In genomic region chr10:45060841-45061240, GRCm38 (mm10) we compare ENCODE assay signal across 25 mouse cellular contexts.
"Had no signal": no experiment of that assay in that cellular context is flagged by ENCODE, and none has a peak within 500 bp of the region (broad histone marks: within the 10 kb centered on the region; RNA-seq: fewer than 3 reads in every experiment).

No protein-coding gene starts in this region.

- H3K27me3 ChIP-seq: heart, embryonic 13.5 days; heart, embryonic 15.5 days; hindbrain, embryonic 13.5 days; hindbrain, embryonic 15.5 days; kidney, embryonic 15.5 days; limb, embryonic 13.5 days; limb, embryonic 15.5 days had no signal

- H3K9me3 ChIP-seq: heart, embryonic 10.5 days; heart, embryonic 13.5 days; heart, embryonic 15.5 days; hindbrain, embryonic 13.5 days; hindbrain, embryonic 15.5 days; kidney, embryonic 15.5 days; limb, embryonic 13.5 days; limb, embryonic 15.5 days had no signal

- H3K27ac ChIP-seq: heart, embryonic 10.5 days; heart, embryonic 13.5 days; heart, embryonic 15.5 days; hindbrain, embryonic 13.5 days; hindbrain, embryonic 15.5 days; hindbrain, postnatal 0 days; kidney, embryonic 15.5 days; kidney, postnatal 0 days; limb, embryonic 13.5 days; limb, embryonic 15.5 days had no signal

- H3K4me2 ChIP-seq: heart, embryonic 13.5 days; heart, embryonic 15.5 days; hindbrain, embryonic 13.5 days; hindbrain, embryonic 15.5 days; kidney, embryonic 15.5 days; limb, embryonic 13.5 days; limb, embryonic 15.5 days had no signal

- ATAC-seq: forebrain, postnatal 0 days; hindbrain, postnatal 0 days; intestine, embryonic 16.5 days had no signal

- H3K4me3 ChIP-seq: heart, embryonic 10.5 days; heart, embryonic 13.5 days; heart, embryonic 15.5 days; hindbrain, embryonic 13.5 days; hindbrain, embryonic 15.5 days; kidney, embryonic 15.5 days; limb, embryonic 13.5 days; limb, embryonic 15.5 days had no signal

- H3K9ac ChIP-seq: forebrain, postnatal 0 days; heart, embryonic 13.5 days; heart, embryonic 15.5 days; hindbrain, embryonic 13.5 days; hindbrain, embryonic 15.5 days; kidney, embryonic 15.5 days; limb, embryonic 13.5 days; limb, embryonic 15.5 days had no signal

- DNase-seq: forebrain, postnatal 0 days; gastrocnemius, postnatal 14 days; gastrocnemius, postnatal 36 days; heart, adult 18-20 months; heart, postnatal 14 days; heart, postnatal 36 days; kidney, adult 11 months; kidney, adult 2 months; kidney, adult 9 months; kidney, postnatal 14 days; kidney, postnatal 36 days; layer of hippocampus, adult 9-11 months; layer of hippocampus, postnatal 36 days; left cerebral cortex, postnatal 4 days had no signal

- H3K36me3 ChIP-seq: heart, embryonic 10.5 days; heart, embryonic 13.5 days; heart, embryonic 15.5 days; hindbrain, embryonic 13.5 days; hindbrain, embryonic 15.5 days; kidney, embryonic 15.5 days; limb, embryonic 13.5 days; limb, embryonic 15.5 days had no signal

- H3K4me1 ChIP-seq: heart, embryonic 10.5 days; hindbrain, embryonic 15.5 days; kidney, embryonic 15.5 days; limb, embryonic 15.5 days had no signal
